Mouse (Mus musculus) gonadal fat pad, adult 2 months (tissue): ENCODE results near the gene Anapc1. TPM values are rescaled to one million over a fixed set of nuclear protein-coding genes. Genes with fewer than 3 reads are reported as not detected.
"Not testable (repeated sequence)": the region's sequence is repeated elsewhere in the genome, so short reads cannot be mapped to it uniquely, and the experiment has no call there.

ENCODE experiments used
- DNase-seq: peaks from one replicate; pipeline ENCODE4 v3.0.0-alpha.2; 2012; ENCODE audit warnings: low read depth
- polyA plus RNA-seq: library from polyadenylated mRNA; depleted of rRNA; stranded (reverse); fragments of >200 nt; gene quantifications from 2 replicates; pipeline ENCODE4 v1.2.3, GENCODE M21; 2012

Anapc1 gene
- polyA plus RNA-seq, 1 experiment: 40.5 TPM

- DNase-seq: no peak
Measured at GRCm38 (mm10) chr2:128696426-128696825, 9.2 kb upstream of the Anapc1 start.

GRCm38 (mm10) chr2:128694548-128694947, 7.4 kb upstream of the Anapc1 start:
- DNase-seq: no peak

DNA sequence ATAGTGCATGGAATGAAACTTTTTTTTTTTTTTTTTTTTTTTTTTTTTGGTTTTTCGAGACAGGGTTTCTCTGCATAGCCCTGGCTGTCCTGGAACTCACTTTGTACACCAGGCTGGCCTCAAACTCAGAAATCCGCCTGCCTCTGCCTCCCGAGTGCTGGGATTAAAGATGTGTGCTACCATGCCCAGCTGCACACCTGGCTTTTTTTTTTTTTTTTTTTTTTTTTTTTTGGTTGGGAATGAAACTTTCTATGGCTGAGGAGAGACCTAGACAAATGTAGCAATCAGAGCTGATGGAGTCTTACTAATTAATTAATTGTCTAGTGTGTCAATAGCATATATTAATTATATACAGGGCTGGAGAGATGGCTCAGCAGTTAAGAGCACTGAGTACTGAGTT, 6.6 kb upstream of the Anapc1 start:
- DNase-seq: not testable (repeated sequence)

DNA sequence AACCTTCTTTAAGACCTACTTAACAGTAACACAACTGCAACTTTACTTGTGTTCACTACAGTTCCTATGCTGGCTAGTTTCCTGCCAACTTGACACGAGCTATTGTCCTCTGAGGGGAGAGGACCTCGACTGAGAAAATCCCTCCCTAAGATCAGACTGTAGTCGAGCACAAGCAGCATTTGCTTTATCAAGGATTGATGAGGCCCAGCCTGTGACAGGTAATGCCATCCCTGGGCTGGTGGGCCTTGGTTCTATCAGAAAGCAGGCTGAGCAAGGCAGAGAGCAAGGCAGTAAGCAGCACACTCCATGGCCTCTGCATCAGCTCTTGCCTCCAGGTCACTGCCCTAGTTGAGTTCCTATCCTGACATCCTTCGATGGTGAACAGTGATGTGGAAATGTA, 6.0 kb upstream of the Anapc1 start:
- DNase-seq: no peak

- DNase-seq: no peak
Measured at GRCm38 (mm10) chr2:128692771-128693170, 5.6 kb upstream of the Anapc1 start.

GRCm38 (mm10) chr2:128692336-128692735, 5.1 kb upstream of the Anapc1 start:
- DNase-seq: no peak

- DNase-seq: no peak
Measured at GRCm38 (mm10) chr2:128687558-128688120, 448 bp upstream of the Anapc1 start.

DNA sequence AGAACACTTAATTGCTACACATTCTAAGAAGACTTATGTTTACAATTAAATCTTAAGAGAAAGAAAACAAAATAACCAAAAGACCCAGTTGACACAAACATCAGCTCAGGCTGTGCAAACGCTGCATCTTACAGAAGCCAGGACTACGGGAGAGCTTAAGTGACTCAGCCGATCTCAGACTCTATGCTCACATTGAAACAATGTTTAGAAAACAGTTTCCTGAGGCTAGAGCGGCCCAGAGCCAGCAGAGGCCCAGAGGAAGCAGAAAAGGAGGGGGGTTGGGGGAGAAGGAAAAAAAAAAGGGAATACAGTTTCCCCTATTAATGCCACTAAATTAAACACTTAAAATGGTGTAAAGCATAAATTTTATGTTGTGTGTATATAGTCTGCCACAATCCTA, 6.5 kb downstream of the Anapc1 start:
- DNase-seq: no peak

DNA sequence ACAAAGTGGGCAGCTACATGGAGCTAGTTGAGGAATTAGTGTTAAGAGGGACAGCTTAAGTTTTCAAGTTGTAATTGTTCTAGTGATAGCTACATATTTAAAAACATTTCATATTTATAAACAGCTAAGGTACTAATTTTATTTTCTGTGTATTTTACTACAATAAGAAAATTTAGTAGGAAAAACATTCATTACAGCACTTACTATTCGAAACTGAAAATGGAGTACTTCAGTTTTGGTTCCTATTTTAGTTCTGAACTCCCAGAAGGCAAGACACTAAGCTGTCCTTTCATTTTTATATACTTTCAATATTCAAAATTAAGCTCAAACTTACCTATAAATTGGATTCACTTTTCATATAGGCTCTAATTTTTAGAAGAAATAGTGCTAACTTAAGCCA, 66.6 kb downstream of the Anapc1 start:
- no peak for DNase-seq

DNA sequence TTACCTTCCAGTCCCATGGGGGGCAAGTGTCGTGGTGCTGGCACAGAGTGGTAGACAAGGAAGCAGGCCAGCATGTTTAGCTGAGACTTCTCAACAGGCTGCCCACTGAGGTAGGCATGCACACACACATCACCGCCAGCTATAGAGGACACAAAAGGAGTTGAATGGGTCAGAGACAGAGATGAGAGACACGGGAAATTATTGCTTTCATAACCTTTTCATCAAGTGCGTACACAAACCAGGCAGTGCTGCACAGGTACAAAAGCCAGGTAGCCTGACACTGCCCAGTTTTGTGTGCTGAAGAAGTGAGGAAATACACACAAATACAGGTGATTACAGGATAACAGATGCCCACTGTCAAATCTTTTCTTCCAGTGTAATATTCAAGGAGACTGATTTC, 71.8 kb downstream of the Anapc1 start:
- DNase-seq: no peak

GRCm38 (mm10) chr2:128613365-128613764, 73.8 kb downstream of the Anapc1 start:
- DNase-seq: no peak

DNA sequence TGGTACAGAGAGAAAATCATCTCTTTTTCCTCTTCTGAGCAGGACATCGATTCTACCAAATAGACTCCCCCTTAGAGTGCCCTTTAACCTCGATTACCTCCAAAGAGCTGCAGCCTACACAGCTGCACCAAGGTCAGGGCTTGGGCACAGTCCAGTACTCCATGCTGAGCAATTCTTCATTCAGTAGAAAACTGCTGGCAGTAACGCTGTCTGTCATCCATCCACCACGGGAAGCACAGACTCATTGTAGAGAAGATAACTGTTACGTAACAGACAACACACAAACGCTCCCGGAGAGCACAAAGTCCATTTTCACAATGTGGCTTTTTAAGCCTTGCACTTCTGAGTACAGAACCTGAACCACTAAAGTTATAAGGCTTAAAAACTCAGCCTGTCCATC, 74.9 kb downstream of the Anapc1 start:
- DNase-seq: no peak

DNA sequence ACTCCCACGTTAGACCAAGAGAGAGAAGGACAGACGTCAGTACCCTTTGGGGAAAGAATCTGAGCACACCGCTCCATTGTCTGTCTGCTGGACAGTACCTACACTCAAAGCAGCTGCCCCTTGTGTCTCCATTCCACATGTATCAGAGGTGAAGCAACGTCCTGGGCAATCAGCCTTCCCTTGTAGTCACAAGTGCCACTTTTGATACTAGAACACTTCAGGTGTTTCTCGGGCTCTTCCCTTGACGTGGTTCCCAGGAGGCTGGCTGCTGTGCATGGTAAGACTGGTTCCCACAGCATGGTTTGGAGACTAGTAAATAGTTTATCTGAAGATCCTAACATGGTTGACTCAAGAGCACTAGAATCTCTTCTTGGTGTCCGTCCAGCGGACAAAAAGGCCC, 76.0 kb downstream of the Anapc1 start:
- no peak for DNase-seq

DNA sequence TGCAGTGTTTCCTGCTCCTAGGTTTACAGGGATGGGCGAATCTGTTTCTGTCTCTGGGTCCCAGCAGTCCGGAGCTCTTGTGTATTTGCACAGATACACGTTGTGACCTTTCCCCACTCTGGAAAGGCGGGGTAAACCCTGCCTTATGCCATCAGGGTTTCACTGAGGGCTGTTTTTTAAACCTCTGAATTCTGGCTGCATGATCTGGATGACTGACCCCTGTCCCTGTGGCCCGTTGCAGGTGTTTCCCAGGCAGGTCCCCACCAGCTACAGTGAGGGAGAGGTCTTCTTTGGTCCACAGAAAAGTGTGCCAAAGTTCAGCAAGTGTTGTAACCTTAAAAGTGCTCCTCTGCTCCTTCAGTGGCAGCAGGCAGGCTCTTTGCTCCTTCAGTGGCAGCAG, 77.9 kb downstream of the Anapc1 start:
- DNase-seq: no peak

- DNase-seq: no peak
Measured at GRCm38 (mm10) chr2:128601534-128601933, 85.7 kb downstream of the Anapc1 start.

- no peak for DNase-seq
Measured at GRCm38 (mm10) chr2:128592301-128592700, 94.9 kb downstream of the Anapc1 start.

DNA sequence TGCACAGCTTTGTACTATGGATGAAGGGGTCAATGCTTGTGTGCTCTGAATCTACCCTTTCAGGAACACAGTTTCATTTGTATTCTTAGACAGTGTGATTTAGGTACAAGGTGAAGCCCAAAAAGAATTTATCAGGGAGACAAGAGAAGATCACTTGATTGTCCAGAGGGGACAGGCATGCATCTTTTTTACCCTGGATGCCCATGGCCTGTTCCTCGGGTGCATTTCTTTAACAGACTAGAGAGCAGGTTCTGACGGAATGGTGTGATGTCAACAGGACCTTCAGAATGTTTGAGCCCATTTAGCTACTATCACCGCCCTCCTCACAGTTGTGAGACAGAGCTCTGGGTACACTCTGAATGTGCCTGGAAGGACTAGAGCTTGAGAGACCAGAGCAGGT, 96.3 kb downstream of the Anapc1 start, which contains the start of gene Spdye4c:
TSS of gene Spdye4c (plus strand) at position 301 of the 400 bp plus-strand sequence.
- DNase-seq: no peak

- no peak for DNase-seq
Measured at GRCm38 (mm10) chr2:128582881-128583280, 104.3 kb downstream of the Anapc1 start.

- DNase-seq: no peak
Measured at GRCm38 (mm10) chr2:128572726-128573624, 114.2 kb downstream of the Anapc1 start.

DNA sequence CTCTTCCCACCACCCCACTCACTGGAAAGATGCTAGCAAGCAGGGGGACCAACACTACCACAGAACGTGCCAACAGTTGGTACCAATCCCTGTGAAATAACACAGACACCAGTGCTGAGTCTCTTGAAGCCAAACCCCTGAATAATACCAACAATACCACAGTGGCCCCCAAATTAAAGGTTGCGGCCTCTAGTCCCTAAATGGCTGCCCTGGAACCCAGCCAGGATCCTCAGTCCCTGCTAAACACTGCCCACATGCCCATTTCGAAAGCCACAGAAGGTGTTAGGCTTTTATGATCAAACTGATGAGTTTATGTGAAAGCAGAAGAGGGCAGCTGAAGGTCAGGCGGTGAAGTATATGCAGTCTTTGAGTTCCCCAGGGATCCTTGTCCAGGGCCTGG, 116.2 kb downstream of the Anapc1 start:
- DNase-seq: no peak

GRCm38 (mm10) chr2:128568490-128568889, 118.7 kb downstream of the Anapc1 start:
- DNase-seq: no peak

DNA sequence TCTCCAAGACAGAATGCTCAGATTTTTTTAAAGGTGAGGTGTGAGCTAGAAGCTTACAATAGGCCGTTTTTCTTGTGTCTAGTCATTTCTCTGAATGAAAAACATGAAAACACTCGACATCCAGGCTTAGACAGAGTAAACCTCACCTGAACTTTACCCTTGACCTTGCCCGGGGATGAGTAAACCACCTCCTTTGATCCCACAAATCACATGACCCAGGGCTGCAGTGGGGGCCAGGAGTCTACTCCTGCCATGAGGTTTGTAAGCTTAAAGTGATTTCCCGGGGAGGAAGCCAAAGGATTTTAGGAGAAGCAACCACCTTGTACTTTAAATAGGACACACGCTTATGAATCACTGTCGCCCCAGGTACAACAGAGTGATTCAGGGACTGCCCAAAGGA, 119.2 kb downstream of the Anapc1 start:
- DNase-seq: no peak
